Mouse (Mus musculus) kidney, postnatal 25 days (tissue): ENCODE results near the gene Pafah1b2.
A peak's percentile ranks its signal among the peaks of the same experiment; 100 is the strongest.

ENCODE experiments used
- DNase-seq, 2 experiments: peaks; one replicate each; pipeline ENCODE4 v3.0.0; 2021; ENCODE audit warnings: mixed read lengths in 2 of 2

Pafah1b2 gene

DNA sequence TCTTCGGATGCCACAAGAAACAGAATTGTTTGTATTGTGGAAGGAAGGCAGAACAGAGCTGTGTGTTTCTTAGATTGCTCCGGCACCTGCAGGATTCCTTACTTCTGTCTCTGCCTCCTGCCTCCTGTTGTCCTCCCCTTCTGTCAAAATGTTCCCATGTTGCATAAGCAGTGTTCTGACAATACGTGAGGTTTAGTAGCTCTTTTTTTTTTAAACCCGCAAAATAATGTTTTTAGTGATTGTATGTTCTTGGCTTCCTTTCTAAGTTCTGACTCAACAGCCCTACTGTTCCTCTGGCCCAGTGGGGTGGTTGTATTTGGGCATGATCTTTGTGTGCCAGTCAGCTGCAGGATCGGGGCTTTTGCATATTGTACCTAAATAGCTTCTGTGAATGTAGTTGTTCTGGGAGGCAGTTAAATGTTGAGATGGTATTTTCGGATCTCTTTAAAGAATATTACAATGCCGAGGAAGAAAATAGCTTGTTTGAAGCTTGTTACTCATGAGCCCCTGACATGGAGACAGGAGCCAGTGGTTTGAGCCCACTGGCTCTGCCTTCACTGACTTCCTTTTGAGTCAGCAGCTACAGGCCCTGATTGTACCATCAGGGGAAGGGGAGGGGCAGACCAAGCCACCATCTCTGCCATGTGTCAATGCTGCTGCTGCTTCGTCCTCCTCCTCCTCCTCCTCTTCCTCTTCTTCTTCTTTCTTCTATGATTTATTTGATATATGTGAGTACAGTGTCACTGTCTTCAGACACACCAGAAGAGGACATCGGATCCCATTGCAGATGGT lies 13.8 kb upstream of the Pafah1b2 start:
- no peak for DNase-seq

DNA sequence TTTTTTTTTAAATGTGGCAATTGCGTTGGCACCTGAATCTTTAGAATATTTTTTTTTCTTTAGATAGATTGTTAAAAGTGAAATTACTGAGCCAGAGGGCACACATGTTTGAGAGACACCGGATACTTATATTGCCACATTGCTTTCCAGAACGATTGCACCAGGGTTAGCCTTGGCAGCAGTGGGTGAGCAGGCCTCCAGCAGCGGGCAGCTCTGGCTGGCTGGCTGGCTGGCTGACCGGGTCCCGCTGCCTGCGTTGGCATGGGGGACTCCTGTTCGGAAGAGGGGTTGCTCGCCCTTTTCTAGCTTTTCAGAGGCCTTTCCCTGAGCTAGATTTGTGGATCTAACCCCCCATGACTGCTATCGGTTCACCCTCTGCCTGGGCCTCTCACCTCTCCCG lies 11.1 kb upstream of the Pafah1b2 start:
- DNase-seq, result no peak

DNA sequence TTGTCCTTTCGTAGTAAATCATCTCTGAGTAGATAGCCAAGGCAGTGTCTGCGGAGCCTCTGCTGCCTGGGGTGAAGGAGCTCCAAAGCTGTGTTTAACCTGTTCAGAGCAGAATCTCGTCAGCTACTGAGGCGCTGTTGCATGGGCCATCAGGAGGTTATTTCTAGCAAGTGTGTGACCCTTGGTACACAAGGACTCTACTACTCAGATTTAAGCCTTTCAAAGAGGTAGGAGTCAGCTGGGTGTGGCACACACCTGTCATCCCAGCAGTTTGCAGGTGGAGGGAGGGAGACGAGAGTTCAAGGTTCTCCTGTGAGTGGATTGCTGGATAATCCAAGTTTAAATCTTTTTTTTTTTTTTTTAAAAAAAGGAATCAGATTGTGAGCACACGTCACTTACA lies 7.5 kb upstream of the Pafah1b2 start:
- DNase-seq, result no peak

DNA sequence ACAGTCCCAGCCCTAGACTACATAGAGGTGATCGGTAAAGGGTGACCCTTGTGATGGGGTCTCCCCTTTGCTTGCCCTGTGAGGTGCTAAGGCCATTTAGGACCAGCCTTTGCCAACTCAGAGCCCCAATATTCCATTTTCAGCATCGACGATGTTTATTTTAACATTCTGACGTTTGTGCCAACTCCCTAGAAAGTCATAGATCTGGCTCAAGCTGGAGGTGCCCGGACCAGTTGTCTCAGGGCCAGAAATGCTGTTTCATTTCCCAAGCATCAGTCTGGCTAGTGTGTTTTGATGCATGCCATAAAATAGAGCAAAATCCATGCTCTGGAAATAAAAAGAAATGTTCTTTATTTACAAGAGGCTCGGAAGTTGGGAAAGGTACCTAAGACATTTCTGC lies 5.8 kb upstream of the Pafah1b2 start:
- no peak for DNase-seq

DNA sequence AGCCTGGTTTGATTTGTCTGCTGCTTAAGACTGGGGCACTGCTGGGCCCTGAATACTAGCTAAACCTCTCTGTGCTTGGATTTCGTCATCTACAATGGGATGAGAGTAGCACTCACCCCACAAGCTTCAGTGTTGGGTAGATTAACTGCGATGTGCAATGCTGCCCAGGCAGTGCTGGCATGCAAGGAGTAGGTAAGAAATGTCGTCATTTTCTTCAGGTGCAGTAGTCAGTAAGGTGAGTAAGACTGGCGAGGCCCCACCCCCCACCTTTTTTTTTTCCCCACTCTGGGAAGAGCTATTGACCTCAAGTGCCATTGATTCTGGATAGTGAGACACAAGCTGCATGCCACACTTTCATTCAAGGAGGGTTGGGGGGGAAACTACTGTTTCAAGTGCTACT lies 3.9 kb upstream of the Pafah1b2 start:
- DNase-seq, result no peak

DNA sequence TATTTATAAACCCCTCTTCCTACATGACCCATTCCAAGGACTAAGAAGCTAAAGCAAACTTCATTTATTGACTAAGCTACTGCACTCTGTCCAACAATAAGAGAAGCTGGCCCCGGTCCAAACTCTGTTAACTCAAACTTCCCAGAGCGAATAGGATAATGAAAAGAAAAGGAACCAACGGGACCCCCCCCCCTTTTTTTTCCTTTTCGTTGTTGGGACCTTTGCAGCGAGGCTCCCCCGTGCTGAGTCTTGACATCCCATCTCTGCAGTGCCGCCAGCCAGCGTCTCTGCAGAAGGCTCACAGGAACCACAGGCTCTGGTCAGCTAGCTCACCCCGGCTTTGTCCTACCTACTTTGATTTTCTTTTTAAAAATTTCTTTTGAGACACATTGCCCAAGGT lies 3.3 kb upstream of the Pafah1b2 start:
- peak; percentile 76 to 90 for DNase-seq

GRCm38 (mm10) chr9:46015081-46015551 lies 2.6 kb upstream of the Pafah1b2 start:
- DNase-seq, result peak; percentile 32 to 74

DNA sequence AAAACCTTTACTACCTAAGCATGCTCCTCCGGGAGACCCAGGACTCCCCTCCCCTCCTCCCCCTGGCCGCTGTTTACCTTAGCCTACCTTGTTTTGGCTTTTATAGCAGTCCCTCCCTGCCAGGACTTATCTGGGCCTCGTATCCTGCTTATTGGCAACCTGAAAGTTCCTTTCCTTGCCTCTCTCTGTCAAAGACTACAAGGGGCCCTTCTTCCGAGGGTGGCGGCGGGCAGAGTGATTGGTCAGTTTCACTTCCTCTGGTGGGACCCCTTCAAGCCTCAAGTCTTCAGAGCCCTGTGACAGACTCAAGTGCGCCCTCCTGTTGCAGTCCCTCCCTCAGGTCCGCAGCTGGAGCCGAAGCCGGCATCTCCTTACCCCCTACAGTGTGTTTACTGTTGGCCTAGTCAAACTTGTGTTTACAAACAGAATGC lies 1.8 kb upstream of the Pafah1b2 start:
- DNase-seq, result peak; percentile 66 to 79

DNA sequence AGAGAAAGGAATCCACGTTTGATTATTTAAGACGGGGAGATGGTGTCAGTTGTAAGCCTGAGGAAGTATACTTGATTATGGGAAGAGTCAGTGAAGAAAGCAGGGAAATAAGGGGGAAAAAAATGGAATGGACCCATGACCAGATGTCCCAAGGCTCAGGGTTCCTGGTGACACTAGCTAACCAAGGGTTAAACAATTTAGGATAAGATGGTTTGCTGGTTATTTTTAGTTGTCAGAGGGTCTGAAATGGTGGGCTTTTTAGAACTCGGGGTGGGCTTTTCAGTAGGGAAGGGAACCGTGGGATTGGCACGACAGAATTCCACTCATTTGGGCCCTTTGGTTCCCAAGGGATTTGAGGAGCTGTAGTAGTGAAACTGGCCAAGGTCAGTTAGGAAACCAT lies 1.1 kb upstream of the Pafah1b2 start:
- no peak for DNase-seq

- DNase-seq, result peak; percentile 56 to 81
Measured at GRCm38 (mm10) chr9:46013009-46013586, 608 bp upstream of the Pafah1b2 start.

DNA sequence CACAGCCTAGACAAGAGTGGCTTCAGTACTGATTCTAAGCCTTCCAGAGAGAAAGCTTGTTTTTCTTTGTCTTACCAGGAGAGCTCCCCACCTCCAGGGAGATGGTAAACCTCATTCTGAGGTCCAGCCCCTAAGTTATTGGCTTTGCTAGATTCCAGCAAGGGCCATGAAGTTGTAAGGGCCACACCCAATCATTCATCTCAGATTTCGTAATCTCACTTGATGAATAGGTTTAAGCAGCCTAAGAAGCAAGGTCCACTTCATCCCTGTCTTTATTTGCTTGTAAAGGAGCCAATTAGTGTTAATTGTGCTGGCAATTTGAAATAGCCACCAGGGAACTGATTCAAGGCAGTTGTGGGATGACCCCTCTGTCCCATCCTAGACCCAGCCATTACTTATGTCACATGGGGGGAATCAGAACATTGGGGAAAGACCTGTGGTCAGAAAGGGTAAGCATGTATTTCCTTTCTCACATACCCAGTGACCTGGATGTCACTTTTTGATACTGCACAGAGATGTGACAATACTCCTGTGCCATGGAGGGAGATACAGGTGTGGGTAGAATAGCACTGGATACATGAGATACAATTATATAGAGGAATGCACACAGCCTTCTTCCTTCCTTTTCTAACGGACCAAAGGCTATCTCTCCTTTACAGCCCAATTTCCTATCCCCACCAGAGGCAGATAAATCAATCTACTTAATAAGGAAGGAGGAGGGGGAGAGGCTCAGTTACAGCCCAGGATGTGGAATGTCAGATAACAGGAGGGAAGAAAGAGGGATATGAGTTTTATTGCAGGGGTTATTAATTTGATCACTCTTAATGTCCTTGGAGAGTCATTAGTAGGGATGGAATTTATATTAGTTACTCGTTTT lies 1.2 kb downstream of the Pafah1b2 start:
- DNase-seq, result peak in 1 of 2 experiments; percentile 7

- no peak for DNase-seq
Measured at GRCm38 (mm10) chr9:46009669-46009983, 2.9 kb downstream of the Pafah1b2 start.

GRCm38 (mm10) chr9:46008931-46009668 lies 3.4 kb downstream of the Pafah1b2 start:
- DNase-seq, result no peak

- no peak for DNase-seq
Measured at GRCm38 (mm10) chr9:46006224-46006623, 6.3 kb downstream of the Pafah1b2 start.

DNA sequence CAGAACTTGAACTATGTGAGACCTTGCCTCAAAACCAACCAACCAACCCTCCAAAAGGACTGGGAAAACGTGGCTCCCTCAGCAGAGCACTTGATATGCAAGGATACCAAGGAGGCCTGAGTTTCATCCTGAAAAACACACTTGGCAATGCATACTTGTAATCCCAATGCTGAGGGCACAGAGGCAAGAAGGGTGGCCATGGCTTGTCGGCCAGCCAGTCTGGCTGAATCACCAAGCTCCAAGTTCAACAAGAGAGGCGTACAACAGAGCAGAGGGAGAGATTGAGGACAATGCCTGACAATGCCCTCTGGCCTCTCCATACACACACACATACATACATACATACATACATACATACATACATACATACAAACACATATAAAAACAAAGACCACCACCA lies 8.0 kb downstream of the Pafah1b2 start:
- DNase-seq, result no peak

DNA sequence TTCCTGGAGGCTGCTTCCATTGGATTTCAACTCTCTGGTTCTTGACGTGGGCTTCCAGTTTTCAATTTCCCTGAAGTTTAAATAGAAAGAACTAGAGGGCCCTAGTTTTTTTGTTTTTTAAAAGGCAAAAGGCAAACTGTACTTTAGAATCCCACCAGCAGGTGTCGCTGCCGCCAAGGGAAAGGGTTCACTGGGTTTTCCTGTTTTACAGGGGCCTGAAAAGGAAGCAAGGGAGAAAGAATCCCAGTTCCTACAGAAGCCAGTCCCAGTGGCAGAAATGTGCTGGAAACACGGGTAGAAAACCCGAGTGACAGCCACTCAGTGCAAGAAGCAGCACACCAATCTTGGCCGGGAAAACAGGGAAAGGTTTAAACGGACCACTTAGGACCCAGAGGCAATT lies 8.8 kb downstream of the Pafah1b2 start:
- DNase-seq, result peak; percentile 65 to 88

- DNase-seq, result no peak
Measured at GRCm38 (mm10) chr9:45999009-45999408, 13.5 kb downstream of the Pafah1b2 start.

GRCm38 (mm10) chr9:45985229-45985567 lies 27.3 kb downstream of the Pafah1b2 start:
- peak; percentile 77 to 84 for DNase-seq

DNA sequence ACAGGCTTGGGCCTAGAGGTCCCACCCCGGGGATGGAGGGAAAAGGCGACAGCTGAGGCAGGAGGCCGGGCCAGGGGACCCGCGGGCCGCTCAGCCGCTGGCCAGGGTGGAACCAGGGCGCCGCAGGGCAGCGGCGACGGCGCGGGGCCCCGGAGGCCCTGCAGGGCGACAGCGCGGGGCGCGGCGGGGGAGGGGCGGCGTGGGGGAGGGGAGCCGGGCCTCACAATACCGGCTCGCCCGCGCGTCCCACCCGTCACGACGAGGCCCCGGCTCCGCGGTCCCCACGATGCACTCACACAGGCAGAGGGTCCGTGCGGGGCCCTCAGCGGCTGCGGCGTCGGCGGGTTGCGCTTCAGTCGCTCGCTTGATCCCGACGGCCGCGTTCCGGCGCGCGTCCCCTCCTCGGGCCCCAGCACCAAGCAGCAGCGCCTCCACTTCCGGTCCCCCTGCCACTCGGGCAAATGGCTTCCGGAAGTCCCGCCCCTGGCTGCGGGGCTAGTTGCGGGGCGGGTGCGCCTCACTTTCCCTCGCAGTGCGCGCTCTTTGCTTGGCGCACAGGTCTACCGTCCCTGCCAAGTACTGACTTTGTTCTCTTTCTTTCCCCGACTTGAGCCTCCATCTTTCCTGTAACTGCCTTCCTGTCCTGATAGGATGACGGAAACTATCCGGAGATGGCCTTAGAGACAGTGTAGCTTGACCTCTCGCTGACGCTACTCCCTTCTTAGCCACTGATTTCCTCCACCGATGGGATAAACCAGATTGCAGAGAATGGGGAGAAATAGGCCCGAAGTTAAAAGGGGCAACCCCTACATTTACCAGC lies 27.9 kb downstream of the Pafah1b2 start:
- DNase-seq, result peak; percentile 91 to 94

DNA sequence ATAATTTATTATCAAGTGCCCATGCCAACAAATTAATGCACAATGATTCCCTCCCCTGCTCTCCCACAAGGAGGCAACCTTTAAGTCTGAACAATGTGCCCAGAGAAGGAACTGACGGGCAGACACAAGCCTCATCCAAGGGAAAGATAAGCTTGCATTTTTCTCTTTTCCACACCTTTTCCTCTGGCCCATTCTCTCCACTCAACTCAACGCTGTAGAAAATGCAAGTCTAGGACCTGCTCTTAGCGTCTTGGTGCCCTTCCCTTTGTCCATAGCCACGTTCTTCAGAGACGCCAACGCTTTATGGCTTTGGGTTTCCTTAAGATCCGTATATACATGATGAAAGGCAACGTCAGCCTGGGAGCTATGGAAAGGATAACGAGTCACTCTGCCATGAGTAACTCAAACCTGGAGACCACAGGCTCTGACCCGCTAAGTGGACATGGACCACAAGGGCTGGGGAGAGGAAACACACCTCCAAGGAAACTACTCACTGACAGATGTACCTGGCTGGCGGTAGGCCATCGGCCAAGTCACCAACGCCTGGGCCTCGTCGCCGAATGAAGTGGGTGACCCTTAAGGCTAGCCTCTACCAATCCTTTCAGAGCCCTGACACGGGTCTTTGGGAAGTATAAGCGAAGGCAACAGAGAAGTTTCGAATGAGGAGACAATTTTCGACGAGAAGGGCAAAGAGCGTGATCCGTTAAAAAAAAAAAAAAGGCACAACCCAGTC lies 28.6 kb downstream of the Pafah1b2 start:
- peak; percentile 36 to 55 for DNase-seq

DNA sequence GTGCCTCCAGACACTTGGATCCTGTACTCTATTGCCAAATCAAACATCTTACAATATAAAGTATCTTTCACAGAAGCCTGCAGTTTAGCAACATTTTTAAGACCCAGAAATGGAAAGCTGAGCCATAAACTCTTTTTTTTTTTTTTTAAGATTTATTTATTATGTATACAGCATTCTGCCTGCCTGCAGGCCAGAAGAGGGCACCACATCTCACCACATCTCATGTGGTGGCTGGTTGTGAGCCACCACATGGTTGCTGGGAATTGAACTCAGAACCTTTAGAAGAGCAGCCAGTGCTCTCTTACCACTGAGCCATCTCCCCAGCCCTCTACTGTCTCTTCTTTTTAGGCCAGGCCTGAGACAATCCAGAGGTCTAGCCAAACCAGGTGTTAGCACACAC lies 31.2 kb downstream of the Pafah1b2 start:
- no peak for DNase-seq
